Mouse (Mus musculus) cerebellum, postnatal 10 days (tissue): ENCODE measurements around the gene Srsf6.

Experiments used
- DNase-seq, 2 experiments: peaks; one replicate each; pipeline ENCODE4 v3.0.0; 2021; ENCODE audit warnings: mixed read lengths in 2 of 2

The Srsf6 gene

DNA sequence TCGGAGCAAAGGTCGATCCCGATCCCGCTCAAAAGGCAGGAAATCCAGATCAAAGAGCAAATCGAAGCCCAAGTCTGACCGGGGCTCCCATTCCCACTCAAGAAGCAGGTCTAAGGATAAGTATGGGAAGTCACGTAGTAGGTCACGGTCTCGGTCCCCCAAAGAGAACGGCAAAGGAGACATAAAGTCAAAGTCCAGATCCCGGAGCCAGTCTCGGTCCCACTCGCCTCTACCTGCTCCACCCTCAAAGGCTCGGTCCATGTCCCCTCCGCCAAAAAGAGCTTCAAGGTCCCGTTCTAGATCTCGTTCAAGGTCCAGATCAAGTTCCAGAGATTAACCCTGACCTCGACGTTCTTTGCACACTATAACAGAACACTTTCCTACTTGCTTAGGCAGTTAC lies 3.1 kb downstream of the Srsf6 start:
- DNase-seq, result no peak

DNA sequence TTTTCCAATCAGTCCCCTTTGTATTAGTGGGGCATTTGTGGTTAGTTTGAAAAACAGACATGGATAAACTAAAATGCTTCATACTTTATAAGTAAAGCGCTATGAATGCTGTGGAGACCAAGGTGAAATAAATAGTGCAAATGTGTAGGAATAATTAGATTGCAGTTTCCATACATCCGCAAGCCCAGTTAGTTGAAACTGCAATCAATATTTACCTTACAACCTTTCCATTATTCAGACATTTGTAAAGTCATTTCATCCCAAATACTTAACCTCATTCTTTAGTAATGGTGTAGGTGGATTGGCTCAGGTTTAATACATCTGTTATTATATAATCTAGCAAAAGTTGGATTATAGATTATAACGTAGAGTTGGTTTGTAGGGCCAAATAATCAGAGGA lies 4.4 kb downstream of the Srsf6 start:
- DNase-seq, result no peak

DNA sequence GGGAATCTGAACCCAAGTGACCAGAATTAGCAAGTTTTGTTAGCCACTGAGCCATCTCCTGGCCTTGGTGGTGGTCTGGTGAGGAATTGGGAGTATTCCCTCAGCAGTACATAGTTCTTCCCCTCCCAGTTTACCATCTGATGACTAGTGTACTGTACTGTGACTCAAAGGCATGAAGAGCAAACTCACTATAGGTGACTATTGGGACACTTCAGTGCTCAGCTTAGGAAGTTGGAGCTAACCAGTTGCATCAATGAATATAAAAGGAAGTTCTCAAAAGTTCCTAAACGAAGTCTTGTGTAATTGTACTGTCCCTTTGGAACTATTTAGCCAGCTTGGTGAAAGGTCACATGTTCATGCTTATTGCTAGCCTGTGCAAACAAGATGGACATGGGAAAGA lies 8.2 kb downstream of the Srsf6 start:
- DNase-seq, result no peak

DNA sequence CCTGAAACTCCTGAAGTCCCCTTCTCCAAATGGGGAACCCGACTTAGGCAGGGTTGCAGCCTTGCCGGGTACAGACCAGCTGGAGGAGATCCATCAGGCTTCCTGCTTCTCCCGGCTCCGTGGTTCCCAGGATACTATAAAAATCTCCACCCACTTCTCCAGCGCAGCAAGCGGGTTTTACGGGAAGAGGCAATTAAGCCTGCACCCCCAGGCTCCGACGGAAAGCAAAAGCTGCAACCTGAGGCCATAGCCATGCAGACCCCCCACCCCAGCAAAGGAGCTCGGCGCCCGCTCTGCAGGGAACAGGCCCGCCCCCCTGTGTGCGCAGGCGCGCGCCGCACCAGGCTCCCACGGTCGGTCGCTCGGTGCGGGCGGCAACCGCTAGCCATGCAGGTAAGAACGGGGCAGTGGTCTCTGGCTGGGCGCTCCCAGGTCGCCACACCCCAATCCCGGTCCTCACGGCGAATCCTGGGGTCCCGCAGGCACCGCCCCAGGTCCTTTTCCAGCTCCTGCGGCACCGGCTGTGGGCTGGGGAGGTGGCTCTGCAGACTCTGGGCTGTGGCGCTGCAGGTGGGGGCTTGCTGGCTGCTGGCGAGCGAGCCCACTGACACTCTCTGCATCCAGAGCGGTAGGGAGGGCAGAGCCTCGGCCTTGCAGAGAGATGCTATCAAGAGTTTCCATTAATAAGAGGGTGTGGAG lies 12.0 kb downstream of the Srsf6 start, which contains the start of gene L3mbtl1:
Gene L3mbtl1 (plus strand): TSS at position 325 of the 699 bp plus-strand sequence.
- peak; percentile 54 to 65 for DNase-seq

DNA sequence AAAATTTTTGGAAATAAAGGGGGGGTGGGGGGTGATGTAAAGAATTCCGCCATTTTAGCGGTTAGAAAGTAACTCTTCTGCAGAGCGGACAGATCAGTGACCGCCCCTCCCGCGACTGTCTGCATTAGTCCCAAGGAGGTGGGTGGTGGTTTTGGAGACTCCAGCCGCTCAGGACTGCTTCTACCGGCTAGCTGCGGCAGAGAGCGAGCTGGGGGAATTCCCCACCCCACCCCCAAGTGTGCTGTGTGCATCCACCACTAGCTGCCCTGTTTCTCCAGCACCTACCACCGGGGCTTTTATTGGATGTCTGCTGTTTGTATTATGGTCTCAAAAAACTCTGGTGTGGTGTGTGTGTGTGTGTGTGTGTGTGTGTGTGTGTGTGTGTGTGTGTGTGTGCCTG lies 12.6 kb downstream of the Srsf6 start:
- DNase-seq, result no peak

DNA sequence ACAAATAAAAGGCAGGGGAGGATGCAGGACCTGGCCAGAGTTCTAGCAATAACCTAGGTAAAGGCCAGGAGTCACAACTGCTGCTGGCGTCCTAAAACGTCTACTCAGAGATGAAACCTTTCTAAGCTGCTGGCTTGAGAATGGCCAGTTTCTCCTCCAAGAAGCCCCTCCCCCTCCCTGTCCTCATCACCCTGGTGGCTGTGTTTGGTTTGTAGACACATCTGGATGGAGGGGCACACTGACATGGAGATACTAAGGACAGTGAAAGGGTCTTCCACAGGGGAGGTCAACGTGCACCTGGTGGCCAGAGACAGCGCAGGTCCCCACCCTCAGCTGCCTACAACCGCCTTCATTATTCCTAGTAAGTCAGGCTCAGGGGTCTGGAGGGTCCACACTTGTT lies 15.6 kb downstream of the Srsf6 start:
- no peak for DNase-seq

DNA sequence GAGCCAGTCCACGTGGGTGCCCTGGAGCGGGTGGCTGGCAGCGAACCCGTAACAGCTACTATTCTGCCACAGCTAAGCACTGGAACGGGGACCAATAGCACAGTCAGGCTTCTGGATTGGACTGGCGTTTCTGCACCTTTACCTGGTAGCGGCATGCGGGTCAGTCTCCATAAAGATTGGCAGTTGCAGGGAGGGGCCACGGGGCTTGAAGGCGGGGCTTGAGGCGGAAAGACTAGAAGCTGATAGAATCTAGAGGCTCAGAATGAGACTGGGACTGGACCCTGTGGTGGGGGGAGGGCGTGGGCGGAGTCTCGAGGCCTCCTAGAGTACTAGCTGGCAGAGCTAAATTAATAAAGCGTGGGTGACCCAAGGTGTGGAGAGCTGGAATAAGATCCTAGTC lies 16.4 kb downstream of the Srsf6 start:
- DNase-seq, result peak; percentile 62 to 67

DNA sequence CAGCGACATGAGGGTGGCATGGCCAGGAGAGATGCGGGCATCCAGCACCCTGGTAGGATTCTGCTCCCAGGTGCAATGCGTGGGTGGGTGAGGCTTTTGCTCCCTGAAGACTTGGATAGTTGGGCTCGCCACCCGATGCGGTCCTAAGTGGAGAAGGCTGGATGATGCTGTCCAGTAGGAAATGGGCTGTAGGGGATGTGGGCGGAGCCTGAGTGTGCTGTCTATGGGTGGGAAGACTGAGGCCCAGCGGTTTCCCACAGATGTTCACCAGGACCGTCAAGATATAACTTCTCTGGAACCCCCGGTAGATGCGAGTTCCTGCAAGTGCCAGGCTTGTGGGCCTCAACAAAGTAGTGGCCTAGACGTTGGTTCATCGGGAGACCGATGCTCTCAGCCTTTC lies 16.9 kb downstream of the Srsf6 start:
- DNase-seq, result no peak

DNA sequence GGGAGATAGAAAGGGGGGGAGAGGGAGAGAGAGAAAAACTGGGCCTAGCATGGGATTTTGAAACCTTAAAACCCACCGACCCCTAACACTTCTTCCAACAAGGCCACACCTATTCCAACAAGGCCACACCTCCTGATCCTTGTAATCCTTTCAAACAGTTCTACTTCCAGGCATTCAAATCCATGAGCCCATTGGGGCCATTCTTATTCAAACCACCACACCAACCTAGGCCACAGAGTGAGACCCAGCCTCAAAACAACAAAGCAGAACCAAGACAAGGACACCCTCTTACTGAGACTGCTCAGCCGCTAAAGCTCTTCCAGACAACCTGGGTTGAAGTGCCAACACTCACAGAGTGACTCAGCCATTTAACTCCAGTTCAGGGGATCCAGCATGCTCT lies 19.4 kb downstream of the Srsf6 start:
- DNase-seq, result no peak

DNA sequence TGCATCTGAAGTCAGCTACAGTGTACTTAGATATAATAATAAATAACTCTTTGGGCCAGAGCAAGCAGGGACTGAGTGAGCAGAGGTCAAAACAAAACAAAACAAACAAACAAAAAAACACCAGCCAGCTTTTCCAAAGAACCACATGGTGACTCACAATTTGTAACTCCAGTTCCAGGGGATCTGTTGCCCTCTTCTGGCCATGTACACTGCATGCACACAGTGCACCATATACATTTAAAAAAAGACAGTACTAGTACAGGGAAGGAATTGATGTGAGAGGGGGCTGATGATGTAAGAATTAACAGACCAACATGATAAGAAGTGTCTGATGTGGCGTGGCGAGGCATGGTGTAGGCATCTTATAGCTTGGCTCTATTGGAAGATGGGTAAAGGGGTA lies 25.5 kb downstream of the Srsf6 start:
- DNase-seq, result no peak

DNA sequence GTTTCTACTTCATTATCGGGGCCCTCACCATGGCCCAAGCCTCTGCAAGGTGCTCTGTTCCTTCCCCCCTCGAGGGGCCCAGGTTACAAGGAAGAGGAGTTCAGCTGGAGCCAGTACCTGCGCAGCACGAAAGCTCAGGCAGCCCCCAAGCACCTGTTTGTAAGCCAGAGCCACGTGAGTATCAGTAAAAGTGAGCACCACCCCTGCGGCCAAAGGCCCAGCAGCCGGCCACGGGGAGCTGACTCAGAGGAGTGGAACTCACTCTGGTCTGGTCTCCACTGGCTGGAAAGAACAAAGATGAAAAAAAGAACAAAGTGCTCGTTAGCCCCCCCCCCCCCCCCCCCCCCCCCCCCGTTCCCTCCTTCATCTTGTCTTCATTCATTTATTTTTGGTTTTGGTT lies 30.0 kb downstream of the Srsf6 start:
- DNase-seq, result no peak

DNA sequence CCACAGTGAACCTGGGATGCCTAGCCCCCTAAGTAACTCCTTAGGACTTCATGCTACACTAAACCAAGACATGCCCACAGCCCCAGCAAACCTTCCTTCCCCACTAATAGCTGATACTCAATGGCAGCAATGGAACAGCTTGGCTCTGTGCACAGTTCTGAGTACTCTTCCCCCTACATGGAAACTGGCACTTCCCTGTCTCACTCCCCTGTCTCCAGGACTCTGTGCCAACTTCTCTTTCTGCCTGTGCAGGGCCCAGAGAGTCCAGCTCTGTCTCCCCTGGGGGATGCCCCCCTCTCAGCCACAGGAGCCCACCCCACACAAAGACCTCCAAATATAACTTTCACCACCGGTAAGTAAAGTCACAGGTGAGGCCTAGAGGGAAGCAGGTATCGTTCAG lies 35.4 kb downstream of the Srsf6 start:
- no peak for DNase-seq

DNA sequence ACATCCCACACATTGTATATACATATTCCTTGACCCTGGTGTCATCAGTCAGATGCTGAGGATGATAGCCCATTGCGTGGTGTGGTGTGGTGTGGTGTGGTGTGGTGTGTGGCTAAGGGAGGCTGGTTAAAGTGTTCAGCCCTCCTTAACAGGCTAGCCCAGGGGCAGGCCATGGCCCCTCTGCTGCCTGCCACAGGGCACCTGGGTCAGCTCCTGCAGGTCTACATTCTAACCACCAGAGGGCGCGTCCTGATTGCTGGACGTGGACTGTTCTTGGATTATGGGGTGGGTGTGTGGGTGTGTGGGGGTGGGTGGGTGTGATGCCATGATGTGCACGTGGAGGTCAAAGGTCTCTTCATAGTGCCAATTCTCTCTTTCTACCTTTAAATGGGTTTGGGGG lies 37.0 kb downstream of the Srsf6 start:
- DNase-seq, result peak; percentile 73 to 80

DNA sequence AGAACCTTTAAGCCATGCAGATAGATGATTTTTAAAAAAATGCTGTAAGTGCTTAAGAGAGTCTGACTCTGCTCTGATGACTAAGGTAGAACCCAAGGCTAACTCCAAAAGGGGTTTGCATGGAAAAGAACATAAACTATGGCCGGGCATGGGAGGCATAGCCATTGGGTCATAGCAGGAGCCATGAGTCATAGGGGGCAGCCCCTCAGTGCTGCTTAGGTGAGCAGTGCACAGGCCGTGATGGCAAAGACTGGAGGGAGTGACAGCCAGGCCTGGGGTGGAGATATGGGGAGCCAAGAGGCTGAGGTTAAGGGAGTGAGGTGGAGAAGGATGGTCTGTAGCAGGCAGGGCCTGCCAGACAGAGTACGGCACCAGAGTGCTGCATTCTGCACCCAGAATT lies 37.8 kb downstream of the Srsf6 start:
- DNase-seq, result no peak

DNA sequence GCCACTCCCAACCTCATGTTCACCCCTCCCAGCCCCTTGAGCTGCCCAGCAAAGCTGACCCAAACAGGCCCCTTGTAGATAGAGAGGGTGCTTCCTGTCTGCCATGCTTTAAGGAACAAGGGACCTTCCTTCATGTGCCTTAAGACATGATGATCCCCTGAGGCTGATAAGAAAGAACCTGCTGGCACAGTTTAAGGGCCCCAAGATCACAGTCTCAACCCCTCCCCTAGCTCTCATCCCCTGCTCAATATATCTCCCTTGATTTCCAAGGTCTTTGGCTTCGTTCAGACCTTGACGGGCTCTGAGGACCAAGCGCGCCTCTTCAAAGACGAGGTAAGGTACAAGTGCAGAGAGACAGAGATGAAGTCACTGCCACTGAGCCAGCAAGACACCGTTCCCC lies 39.6 kb downstream of the Srsf6 start:
- no peak for DNase-seq

DNA sequence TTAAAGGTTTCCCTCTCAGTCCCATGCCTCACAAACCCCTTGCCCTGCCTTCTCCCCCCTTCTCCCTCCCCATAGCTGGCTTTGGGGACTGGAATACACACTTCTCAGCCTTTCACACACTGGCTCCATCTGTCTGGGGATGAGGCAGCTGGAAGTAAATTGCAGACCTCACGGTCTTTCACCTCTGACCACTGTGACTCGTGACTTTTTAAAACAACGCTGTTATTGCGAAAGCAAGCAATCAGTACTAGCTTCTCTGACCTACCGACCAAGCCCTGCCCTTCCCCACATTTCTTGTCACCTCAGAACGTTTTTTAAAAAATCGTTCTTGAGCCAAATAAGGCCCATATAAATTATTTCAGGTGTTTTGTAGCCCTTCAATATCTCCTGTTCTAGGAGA lies 41.4 kb downstream of the Srsf6 start:
- DNase-seq, result no peak

DNA sequence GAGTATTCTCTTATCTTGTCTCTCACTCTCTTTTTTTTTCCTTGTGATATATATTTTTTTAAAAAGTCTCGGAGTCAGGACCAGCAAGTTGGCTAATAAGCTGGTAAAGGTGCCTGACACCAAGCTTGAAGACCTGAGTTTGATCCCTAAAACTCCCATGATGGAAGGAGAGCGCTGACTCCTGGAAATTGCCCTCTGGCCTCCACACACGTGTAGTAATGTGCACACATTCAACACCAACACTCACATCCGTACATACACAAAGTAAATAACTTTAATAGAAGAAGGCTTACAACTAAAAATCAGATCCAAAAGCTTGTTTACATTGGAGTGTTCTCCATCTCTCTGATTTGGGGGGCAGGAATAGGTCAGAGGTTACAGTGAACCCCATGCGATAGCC lies 41.9 kb downstream of the Srsf6 start:
- no peak for DNase-seq

DNA sequence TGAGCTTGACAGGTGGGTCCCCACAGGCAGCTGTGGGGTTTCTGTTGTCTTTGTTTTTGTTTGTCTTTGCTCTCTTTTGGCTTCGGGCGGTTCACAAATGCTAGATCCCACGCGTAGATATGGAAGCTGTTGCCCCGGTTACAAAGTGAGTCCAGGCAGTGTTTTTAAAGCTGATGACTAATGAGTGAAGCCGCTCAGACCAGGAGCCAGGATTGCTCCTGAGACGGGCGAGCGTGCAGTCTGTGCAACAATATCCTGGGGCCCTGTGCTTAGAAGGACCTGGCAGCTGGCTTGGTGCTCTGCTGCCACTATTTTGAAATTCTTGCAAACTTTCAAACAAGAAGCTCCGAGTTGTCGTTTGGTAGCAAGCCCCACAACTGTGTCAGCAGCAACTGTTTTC lies 42.3 kb downstream of the Srsf6 start:
- DNase-seq, result no peak

DNA sequence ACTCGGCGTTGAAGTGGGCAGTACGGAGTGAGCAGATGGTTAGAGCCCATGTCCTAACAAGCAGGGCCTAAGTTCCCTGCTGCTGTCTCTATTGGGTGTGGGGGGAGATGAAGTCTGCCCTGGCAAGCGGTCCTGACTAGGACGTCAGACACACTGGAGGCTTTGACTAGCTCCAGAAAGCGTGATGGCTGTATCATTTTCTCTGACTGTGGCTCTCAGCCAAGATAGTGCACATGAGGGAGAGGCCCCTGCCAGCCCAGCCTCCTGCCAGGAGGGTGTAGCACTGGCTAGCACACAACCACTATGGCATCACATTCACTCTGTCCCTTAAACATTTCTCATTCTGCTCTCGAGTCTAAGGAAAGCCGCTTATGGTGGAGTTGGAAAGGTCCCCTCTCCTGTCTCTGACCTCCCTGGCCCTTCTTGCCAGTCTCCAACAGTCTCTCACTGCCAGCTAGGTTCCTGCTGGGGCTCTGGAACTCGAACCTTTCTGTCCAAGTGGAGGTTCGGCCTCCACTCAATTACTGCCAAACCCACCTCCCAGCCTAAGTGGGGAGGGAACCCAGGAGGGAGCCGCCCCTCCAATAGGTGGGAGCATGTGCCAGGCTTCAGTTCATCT lies 43.9 kb downstream of the Srsf6 start:
- DNase-seq, result peak; percentile 62 to 72

DNA sequence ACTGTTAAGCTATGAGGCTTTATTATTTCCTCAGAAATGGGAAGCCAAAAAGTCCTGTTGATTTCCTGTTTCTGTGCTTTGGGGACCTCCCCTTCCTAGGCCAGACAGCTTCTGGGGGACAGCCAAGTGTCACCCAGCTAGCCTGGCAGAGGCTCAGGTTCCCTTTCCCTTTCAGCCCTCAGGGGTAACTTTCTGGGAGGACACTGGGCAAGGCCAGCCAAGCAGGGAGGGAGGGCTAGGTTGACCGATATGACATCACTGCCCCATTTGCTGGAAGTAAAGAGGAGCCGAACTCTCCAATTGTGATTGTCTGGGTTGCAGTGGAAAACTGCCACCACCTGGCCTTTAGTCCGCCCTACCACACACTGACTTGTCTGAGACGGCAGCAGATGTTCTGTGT lies 44.7 kb downstream of the Srsf6 start:
- DNase-seq, result peak; percentile 63 to 71

DNA sequence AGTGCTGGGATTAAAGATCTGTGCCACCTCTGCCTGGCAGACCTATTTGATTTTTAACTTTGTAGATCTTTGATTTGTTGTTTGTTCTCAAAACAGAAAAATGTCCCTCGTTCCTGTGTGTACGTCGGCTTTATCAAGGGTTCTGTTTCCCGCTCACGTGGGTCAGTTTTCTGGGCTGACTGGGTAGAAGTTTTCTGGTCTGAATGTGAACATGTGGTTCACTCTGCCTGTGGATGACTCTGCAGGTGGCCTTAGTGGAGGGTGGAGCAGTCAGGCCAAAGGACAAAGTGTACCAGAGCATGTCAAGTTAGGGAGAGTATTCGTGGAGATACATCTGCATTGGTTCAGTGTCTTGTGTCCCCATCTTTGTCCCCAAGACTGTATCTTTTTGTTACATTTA lies 53.1 kb downstream of the Srsf6 start:
- no peak for DNase-seq

DNA sequence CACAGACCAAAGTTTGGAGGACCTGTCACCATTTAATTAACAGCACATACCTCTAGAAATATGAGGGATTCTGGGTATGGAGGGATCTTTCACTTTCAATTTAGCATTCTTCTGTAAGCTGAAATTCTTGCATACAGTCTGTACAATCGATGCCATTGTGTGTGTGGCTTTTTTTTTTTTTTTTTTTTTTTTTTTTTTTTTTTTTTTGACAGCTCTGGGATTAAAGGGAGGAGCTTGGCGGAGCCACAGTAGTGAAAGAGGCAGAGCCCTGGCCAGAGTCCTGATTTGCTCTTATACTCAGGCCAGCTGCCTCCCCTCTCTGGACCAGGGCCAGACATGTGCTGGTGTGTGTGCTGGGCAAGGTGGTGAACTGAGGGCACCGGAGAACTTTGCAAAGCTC lies 54.6 kb downstream of the Srsf6 start:
- peak; percentile 79 to 86 for DNase-seq
